ENCODE assay signal across 12 mouse cellular contexts in the genomic region with DNA sequence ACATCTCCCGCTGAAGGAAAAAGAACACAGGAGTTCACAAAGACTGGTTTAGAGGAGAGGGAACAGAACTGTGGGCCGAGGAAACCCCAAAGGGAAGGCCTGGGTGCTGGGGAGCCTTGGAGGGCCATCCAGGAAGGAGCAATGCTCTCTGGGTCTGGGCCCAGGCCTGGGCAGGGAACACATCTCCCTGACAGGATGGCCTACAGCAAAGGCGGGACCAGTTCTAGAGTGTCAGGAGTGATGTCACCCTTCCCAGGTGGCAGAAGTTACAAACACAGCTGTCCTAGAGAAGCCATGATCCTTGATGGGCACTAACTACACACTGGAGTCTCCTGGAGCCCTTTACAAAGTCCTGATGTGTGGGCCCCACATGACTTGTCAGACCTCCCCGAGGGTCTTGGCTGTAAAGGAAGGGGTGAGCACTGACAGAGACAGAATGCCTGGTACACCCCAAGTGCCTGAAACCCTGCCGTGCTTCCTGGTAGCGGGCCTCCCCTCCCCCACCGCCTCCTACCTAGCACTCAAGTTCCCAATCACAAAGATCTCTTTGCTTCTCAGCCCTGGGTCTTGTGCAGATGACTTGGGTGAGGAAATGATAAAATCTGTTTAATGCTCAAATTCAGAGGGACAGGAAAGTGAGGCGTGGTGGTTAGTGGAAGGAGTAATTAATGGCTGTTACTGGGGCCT.
A peak's percentile ranks its signal among the peaks of the same experiment; 100 is the strongest.
DNase-seq lines count a peak whose midpoint lies in the region; ATAC-seq and TF ChIP-seq lines count a peak whose summit lies in the region.
"Had no signal": no experiment of that assay in that cellular context is flagged by ENCODE, and none has a peak within 500 bp of the region (broad histone marks: within the 10 kb centered on the region; RNA-seq: fewer than 3 reads in every experiment).

No protein-coding gene starts in this region.

- no peaks in the 10 kb centered on the region for H3K36me3 ChIP-seq in hindbrain, embryonic 15.5 days
- H3K36me3 ChIP-seq in hindbrain, postnatal 0 days (ENCODE audit: insufficient read depth, low read length), result no peaks in the 10 kb centered on the region
- peaks cover 2% of the 10 kb centered on the region; the same call in 1 of the 2 replicates for H3K36me3 ChIP-seq in limb, embryonic 13.5 days
- H3K36me3 ChIP-seq: G1E had no signal

- 71% methylated on average over 8 of the region's 8 CpGs for WGBS in hindbrain, embryonic 15.5 days
- WGBS in hindbrain, postnatal 0 days, result 72% methylated on average over 8 of the region's 8 CpGs
- 38% methylated on average over 8 of the region's 8 CpGs for whole genome bisulfite sequencing in limb, embryonic 13.5 days

- H3K27ac ChIP-seq in hindbrain, embryonic 15.5 days (replicated peaks), result no peak overlapping the region
- no peak overlapping the region for H3K27ac ChIP-seq in hindbrain, postnatal 0 days
- peak overlapping the region; percentile 85 for H3K27ac ChIP-seq in limb, embryonic 13.5 days

- H3K9me3 ChIP-seq in hindbrain, embryonic 15.5 days, result no peaks in the 10 kb centered on the region
- H3K9me3 ChIP-seq in hindbrain, postnatal 0 days (ENCODE audit: low read length), result no peaks in the 10 kb centered on the region
- H3K9me3 ChIP-seq in limb, embryonic 13.5 days, result no peaks in the 10 kb centered on the region
- H3K9me3 ChIP-seq: G1E had no signal

- peak; percentile 19; the same call in 1 of the 2 replicates for ATAC-seq in hindbrain, embryonic 15.5 days (ENCODE audit: low FRiP score, low read depth)
- no peak for ATAC-seq in hindbrain, postnatal 0 days
- no peak for ATAC-seq in limb, embryonic 13.5 days (ENCODE audit: low FRiP score, low read depth)

- DNase-seq in hindbrain, postnatal 0 days (ENCODE audit: low spot score), result no peak
- DNase-seq in urinary bladder, postnatal 14 days (ENCODE audit: low spot score), result peak; percentile 52
- DNase-seq in urinary bladder, postnatal 4 days (ENCODE audit: low spot score in 2 of 2), result no peak
- no peak for DNase-seq in adrenal gland, adult 8-10 months
- no peak for DNase-seq in gastrocnemius, postnatal 10 days
- no peak for DNase-seq in lung, postnatal 10 days
- DNase-seq: adrenal gland, postnatal 14 days; cerebellum, adult 2 months; midbrain, embryonic 14.5 days had no signal

- H3K9ac ChIP-seq in hindbrain, embryonic 15.5 days, result no peak overlapping the region
- H3K9ac ChIP-seq in hindbrain, postnatal 0 days (replicated peaks; ENCODE audit: low read length), result no peak overlapping the region
- H3K9ac ChIP-seq in limb, embryonic 13.5 days, result 0 out of 2 replicates have a peak overlapping the region, but pooled peaks have one; percentile 13

- H3K4me1 ChIP-seq in hindbrain, embryonic 15.5 days (replicated peaks), result peaks cover 17% of the 10 kb centered on the region
- peaks cover 8% of the 10 kb centered on the region for H3K4me1 ChIP-seq in hindbrain, postnatal 0 days (ENCODE audit: insufficient read depth, low read length)
- peaks cover 83% of the 10 kb centered on the region for H3K4me1 ChIP-seq in limb, embryonic 13.5 days

- no peak for TF ChIP-seq CTCF in hindbrain, postnatal 0 days (IDR thresholded peaks at IDR 0.05; ENCODE audit: low read depth)

- no peaks in the 10 kb centered on the region for H3K27me3 ChIP-seq in hindbrain, embryonic 15.5 days
- no peaks in the 10 kb centered on the region for H3K27me3 ChIP-seq in hindbrain, postnatal 0 days (ENCODE audit: insufficient read depth, low read length)
- H3K27me3 ChIP-seq in limb, embryonic 13.5 days, result no peaks in the 10 kb centered on the region

- H3K4me3 ChIP-seq in hindbrain, embryonic 15.5 days, result no peak overlapping the region
- no peak overlapping the region for H3K4me3 ChIP-seq in hindbrain, postnatal 0 days (ENCODE audit: low read length)
- no peak overlapping the region for H3K4me3 ChIP-seq in limb, embryonic 13.5 days

- no peak overlapping the region for H3K4me2 ChIP-seq in hindbrain, embryonic 15.5 days
- no peak overlapping the region for H3K4me2 ChIP-seq in hindbrain, postnatal 0 days (ENCODE audit: low read depth, low read length)
- H3K4me2 ChIP-seq in limb, embryonic 13.5 days (replicated peaks), result peak overlapping the region; percentile 19
